Mouse (Mus musculus) CH12.LX (cell line): ENCODE results near the gene Opcml.

Experiments used
- CTCF ChIP-seq, 2 experiments: IDR thresholded peaks in 1 of 2; conservative IDR thresholded peaks in 1 of 2; 2 replicates each; pipeline ENCODE4 v1.5.1; 2011 to 2012; ENCODE audit warnings: low read depth in 2 of 2, low read length in 2 of 2, improper control_type of control experiment in 1 of 2, inconsistent platforms in 1 of 2, mild to moderate bottlenecking in 1 of 2, moderate library complexity in 1 of 2
- MEF2A ChIP-seq: IDR thresholded peaks from 2 replicates; pipeline ENCODE4 v1.6.1; 2014; ENCODE audit warnings: low read depth, mild to moderate bottlenecking, inconsistent platforms, low read length, improper control_type of control experiment, borderline replicate concordance
- POLR2A ChIP-seq: IDR thresholded peaks from 2 replicates; pipeline ENCODE4 v1.6.1; 2011; ENCODE audit warnings: low read depth, mild to moderate bottlenecking, improper control_type of control experiment, low read length

DNA sequence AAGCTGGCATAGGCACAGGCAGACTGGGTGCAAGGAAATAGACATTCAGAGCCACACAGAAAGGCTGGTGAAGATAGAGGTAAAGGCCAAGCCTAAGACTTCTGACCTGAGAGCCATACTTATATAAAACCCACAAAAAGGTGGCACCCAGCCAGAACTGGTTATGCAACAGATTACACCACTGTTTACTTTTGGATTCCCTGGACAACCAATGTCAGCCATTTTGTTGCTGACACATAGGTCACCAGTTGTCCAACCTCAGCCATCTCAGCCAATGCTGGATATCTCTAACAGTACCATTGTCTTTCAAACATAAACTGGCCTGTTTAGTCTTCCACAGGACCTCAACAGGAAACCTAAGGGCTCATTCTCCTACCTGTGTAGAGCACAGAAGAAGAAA is 11.8 kb downstream of the Opcml start:
- TF ChIP-seq CTCF (conservative IDR thresholded peaks at IDR 0.05 in 1 of 2, IDR thresholded peaks at IDR 0.05 in 1 of 2; ENCODE audit: low read depth in 2 of 2, low read length in 2 of 2) (no peak), MEF2A (no peak), POLR2A (no peak)
